Mouse (Mus musculus) adrenal gland, postnatal 14 days (tissue): ENCODE data around the gene 4930519P11Rik. TPM values are rescaled to one million over a fixed set of nuclear protein-coding genes. Genes with fewer than 3 reads are reported as not detected.

Experiments used
- DNase-seq: peaks from one replicate; pipeline ENCODE4 v3.0.0; 2021; ENCODE audit warnings: mixed read lengths
- total RNA-seq: library from RNA; stranded (reverse); gene quantifications from 2 replicates; pipeline ENCODE4 v1.2.3, GENCODE M21; 2021

The 4930519P11Rik gene
- total RNA-seq, 1 experiment from 2014 or later: not detected

GRCm38 (mm10) chr2:154583906-154584872, 29.0 kb downstream of the 4930519P11Rik start:
- no peak for DNase-seq

- no peak for DNase-seq
Observed at GRCm38 (mm10) chr2:154581421-154581820, 31.8 kb downstream of the 4930519P11Rik start.

- DNase-seq: peak; percentile 60
Observed at GRCm38 (mm10) chr2:154580586-154580985, 32.7 kb downstream of the 4930519P11Rik start.

GRCm38 (mm10) chr2:154577744-154578067, 35.5 kb downstream of the 4930519P11Rik start:
- no peak for DNase-seq

- peak; percentile 40 for DNase-seq
Observed at GRCm38 (mm10) chr2:154576876-154577743, 36.1 kb downstream of the 4930519P11Rik start.

GRCm38 (mm10) chr2:154574271-154574670, 39.0 kb downstream of the 4930519P11Rik start:
- DNase-seq: no peak

GRCm38 (mm10) chr2:154572996-154573395, 40.2 kb downstream of the 4930519P11Rik start:
- DNase-seq: no peak

GRCm38 (mm10) chr2:154571976-154572375, 41.3 kb downstream of the 4930519P11Rik start:
- DNase-seq: no peak

- no peak for DNase-seq
Observed at GRCm38 (mm10) chr2:154571266-154571665, 42.0 kb downstream of the 4930519P11Rik start.

GRCm38 (mm10) chr2:154570666-154571065, 42.6 kb downstream of the 4930519P11Rik start:
- DNase-seq: no peak

GRCm38 (mm10) chr2:154569836-154570286, 43.4 kb downstream of the 4930519P11Rik start, which contains the start of gene E2f1:
TSS of gene E2f1 (minus strand) at chr2:154569892.
- DNase-seq: peak; percentile 99

GRCm38 (mm10) chr2:154569071-154569748, 44.0 kb downstream of the 4930519P11Rik start:
- peak; percentile 86 for DNase-seq

- DNase-seq: peak; percentile 45
Observed at GRCm38 (mm10) chr2:154568329-154569070, 44.7 kb downstream of the 4930519P11Rik start.

GRCm38 (mm10) chr2:154567766-154568165, 45.5 kb downstream of the 4930519P11Rik start:
- no peak for DNase-seq

- no peak for DNase-seq
Observed at GRCm38 (mm10) chr2:154566641-154567040, 46.6 kb downstream of the 4930519P11Rik start.

GRCm38 (mm10) chr2:154565562-154565961, 47.7 kb downstream of the 4930519P11Rik start:
- DNase-seq: no peak

- DNase-seq: no peak
Observed at GRCm38 (mm10) chr2:154563612-154564170, 49.5 kb downstream of the 4930519P11Rik start.
